Mouse (Mus musculus): ENCODE data around the gene 1700042G07Rik. TPM values are rescaled to one million over a fixed set of nuclear protein-coding genes. Genes with fewer than 3 reads are reported as not detected.

The 1700042G07Rik gene
- polyA plus RNA-seq, 1 experiment from 2014 or later, result not detected

DNA sequence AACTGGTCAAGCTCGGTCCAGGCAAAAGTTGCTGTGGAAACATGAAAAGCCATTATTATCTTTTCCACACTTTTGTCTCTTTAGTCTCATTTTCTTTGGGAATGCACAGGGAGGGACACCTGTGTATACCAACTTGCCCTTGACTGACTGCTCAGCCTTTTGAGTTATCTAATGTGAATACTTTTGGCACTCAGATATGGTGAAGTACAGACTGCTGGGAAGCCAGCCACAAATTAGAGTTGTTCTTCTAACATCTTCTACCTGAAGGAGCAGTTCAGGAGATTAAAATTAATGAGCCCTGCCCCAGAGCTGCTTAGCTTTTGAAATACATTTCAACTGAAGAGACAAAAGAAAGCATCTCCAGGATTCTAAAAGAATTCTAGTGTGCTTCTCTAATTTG is 45.9 kb downstream of the 1700042G07Rik start:
- Histone ChIP-seq H3K9me3 (ENCODE audit: control insufficient read depth, low read length) (no peaks in the 10 kb centered on the region), H3K27ac (ENCODE audit: low read length) (0 out of 2 replicates have a peak overlapping the region, but pooled peaks have one; percentile 7), H3K4me2 (ENCODE audit: low read depth, low read length) (no peak overlapping the region), H3K36me3 (ENCODE audit: control insufficient read depth, insufficient read depth, low read length) (no peaks in the 10 kb centered on the region), H3K27me3 (ENCODE audit: control insufficient read depth, insufficient read depth, low read depth, low read length) (no peaks in the 10 kb centered on the region), H3K4me3 (ENCODE audit: low read length) (no peak overlapping the region), H3K4me1 (replicated peaks; ENCODE audit: control insufficient read depth, insufficient read depth, low read length) (peaks cover 9% of the 10 kb centered on the region), H3K9ac (ENCODE audit: low read length) (no peak overlapping the region)
- ATAC-seq (ENCODE audit: low read depth), result no peak
- 76% methylated on average over 1 of the region's 1 CpGs for WGBS

GRCm38 (mm10) chr4:116220071-116220650 is 47.0 kb downstream of the 1700042G07Rik start:
- 5% methylated on average over 6 of the region's 6 CpGs for WGBS
- H3K9ac ChIP-seq (ENCODE audit: low read length), result peak overlapping the region; percentile 89
- H3K4me1 ChIP-seq (replicated peaks; ENCODE audit: control insufficient read depth, insufficient read depth, low read length), result peaks cover 9% of the 10 kb centered on the region

DNA sequence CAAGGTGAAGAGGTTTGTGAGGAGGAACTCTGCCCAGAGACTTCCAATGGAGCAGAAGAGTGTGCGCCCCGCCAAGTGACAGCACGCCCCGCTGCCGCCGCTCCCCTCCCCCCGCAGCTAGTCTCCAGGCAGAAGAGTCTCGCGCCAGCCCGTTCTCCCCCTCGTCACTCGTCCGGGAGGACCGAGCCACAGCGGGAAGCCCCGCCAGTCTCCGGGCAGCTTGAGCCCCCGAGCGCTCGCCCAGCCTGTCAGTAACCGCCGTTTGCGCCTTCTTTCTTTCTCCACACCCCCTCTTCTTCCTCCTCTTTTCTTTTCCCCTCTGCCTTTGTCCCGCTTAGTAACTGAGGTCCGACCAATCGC is 47.6 kb downstream of the 1700042G07Rik start:
- peak overlapping the region; percentile 99 for H3K27ac ChIP-seq (ENCODE audit: low read length)
- peak overlapping the region; percentile 81 for H3K4me3 ChIP-seq (ENCODE audit: low read length)
- no peaks in the 10 kb centered on the region for H3K27me3 ChIP-seq (ENCODE audit: control insufficient read depth, insufficient read depth, low read depth, low read length)
- no peaks in the 10 kb centered on the region for H3K36me3 ChIP-seq (ENCODE audit: control insufficient read depth, insufficient read depth, low read length)
- no peaks in the 10 kb centered on the region for H3K9me3 ChIP-seq (ENCODE audit: control insufficient read depth, low read length)
- under 1% methylated on average over 26 of the region's 26 CpGs for WGBS
- peak; percentile 61 for ATAC-seq (ENCODE audit: low read depth)
- H3K9ac ChIP-seq (ENCODE audit: low read length), result peak overlapping the region; percentile 89
- H3K4me2 ChIP-seq (ENCODE audit: low read depth, low read length), result peak overlapping the region; percentile 75
- peaks cover 9% of the 10 kb centered on the region for H3K4me1 ChIP-seq (replicated peaks; ENCODE audit: control insufficient read depth, insufficient read depth, low read length)

More at GRCm38 (mm10) chr4:116220071-116220650, 47.0 kb downstream of the 1700042G07Rik start:
- Histone ChIP-seq H3K27me3 (ENCODE audit: control insufficient read depth, insufficient read depth, low read depth, low read length) (no peaks in the 10 kb centered on the region), H3K4me2 (ENCODE audit: low read depth, low read length) (peak overlapping the region; percentile 75), H3K9me3 (ENCODE audit: control insufficient read depth, low read length) (no peaks in the 10 kb centered on the region), H3K4me3 (ENCODE audit: low read length) (peak overlapping the region; percentile 81), H3K36me3 (ENCODE audit: control insufficient read depth, insufficient read depth, low read length) (no peaks in the 10 kb centered on the region), H3K27ac (ENCODE audit: low read length) (peak overlapping the region; percentile 99)
- no peak; the same call in 1 of the 2 replicates for ATAC-seq (ENCODE audit: low read depth)

DNA sequence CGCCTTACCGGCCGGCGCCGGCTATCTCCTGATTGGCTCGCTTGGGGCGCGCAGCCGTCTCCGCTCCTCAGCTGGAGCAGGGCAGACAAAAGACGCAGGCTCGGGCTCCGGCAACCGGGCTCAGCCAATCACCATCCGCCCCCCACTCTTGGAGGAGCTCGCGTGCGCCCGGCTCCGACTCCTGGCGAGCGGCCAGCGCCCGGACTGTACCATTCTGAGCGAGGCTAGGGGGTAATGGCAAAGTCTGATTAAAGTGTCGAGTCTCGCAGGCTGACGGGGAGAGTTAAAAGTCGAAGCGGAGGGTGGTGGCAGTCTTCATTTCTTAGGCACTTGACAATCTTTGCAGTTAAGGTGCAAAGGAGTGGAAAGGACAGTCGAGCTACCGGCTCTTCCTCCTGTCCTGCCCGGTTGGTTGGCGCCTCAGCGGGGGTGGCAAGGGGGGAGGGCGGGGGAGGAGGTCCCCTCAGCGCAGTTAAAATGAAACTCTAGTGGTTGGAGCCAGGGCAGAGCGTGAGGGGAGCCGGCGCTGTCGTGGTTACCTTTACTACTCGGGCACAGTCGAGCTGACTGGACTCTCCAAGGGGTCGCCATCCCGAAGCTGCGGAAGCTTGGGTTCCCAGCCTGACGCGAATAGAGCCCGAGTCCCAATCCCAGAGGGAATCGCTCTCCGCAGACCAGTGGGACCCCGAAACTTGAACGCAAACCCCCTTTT is 48.1 kb downstream of the 1700042G07Rik start, which contains the start of gene Pik3r3:
Gene Pik3r3, plus strand, starts transcription at position 479 of the 712 bp plus-strand sequence.
- ATAC-seq (ENCODE audit: low read depth), result peak; percentile 100
- Histone ChIP-seq H3K27me3 (ENCODE audit: control insufficient read depth, insufficient read depth, low read depth, low read length) (no peaks in the 10 kb centered on the region), H3K27ac (ENCODE audit: low read length) (peak within 1 kb of the TSS; percentile 99), H3K4me2 (ENCODE audit: low read depth, low read length) (peak within 1 kb of the TSS; percentile 75), H3K36me3 (ENCODE audit: control insufficient read depth, insufficient read depth, low read length) (no peaks in the 10 kb centered on the region), H3K4me1 (replicated peaks; ENCODE audit: control insufficient read depth, insufficient read depth, low read length) (peaks cover 9% of the 10 kb centered on the region), H3K4me3 (ENCODE audit: low read length) (peak within 1 kb of the TSS; percentile 81), H3K9ac (ENCODE audit: low read length) (peak within 1 kb of the TSS; percentile 89), H3K9me3 (ENCODE audit: control insufficient read depth, low read length) (no peaks in the 10 kb centered on the region)
- WGBS, result under 1% methylated on average over 51 of the region's 53 CpGs

- H3K9me3 ChIP-seq (ENCODE audit: control insufficient read depth, low read length), result no peaks in the 10 kb centered on the region
- no peaks in the 10 kb centered on the region for H3K27me3 ChIP-seq (ENCODE audit: control insufficient read depth, insufficient read depth, low read depth, low read length)
- peak overlapping the region; percentile 81 for H3K9ac ChIP-seq (ENCODE audit: low read length)
- H3K4me1 ChIP-seq (replicated peaks; ENCODE audit: control insufficient read depth, insufficient read depth, low read length), result peaks cover 9% of the 10 kb centered on the region
- under 1% methylated on average over 23 of the region's 23 CpGs for WGBS
- H3K36me3 ChIP-seq (ENCODE audit: control insufficient read depth, insufficient read depth, low read length), result no peaks in the 10 kb centered on the region
- H3K4me3 ChIP-seq (ENCODE audit: low read length), result peak overlapping the region; percentile 69
- peak overlapping the region; percentile 98 for H3K27ac ChIP-seq (ENCODE audit: low read length)
- ATAC-seq (ENCODE audit: low read depth), result no peak
- H3K4me2 ChIP-seq (ENCODE audit: low read depth, low read length), result peak overlapping the region; percentile 61
These were observed 49.0 kb downstream of the 1700042G07Rik start for GRCm38 (mm10) chr4:116221996-116222842.

- Histone ChIP-seq H3K9me3 (ENCODE audit: control insufficient read depth, low read length) (no peaks in the 10 kb centered on the region), H3K27me3 (ENCODE audit: control insufficient read depth, insufficient read depth, low read depth, low read length) (no peaks in the 10 kb centered on the region), H3K36me3 (ENCODE audit: control insufficient read depth, insufficient read depth, low read length) (no peaks in the 10 kb centered on the region), H3K27ac (ENCODE audit: low read length) (no peak overlapping the region), H3K4me1 (replicated peaks; ENCODE audit: control insufficient read depth, insufficient read depth, low read length) (peaks cover 9% of the 10 kb centered on the region), H3K4me3 (ENCODE audit: low read length) (peak overlapping the region; percentile 69), H3K9ac (ENCODE audit: low read length) (peak overlapping the region; percentile 81), H3K4me2 (ENCODE audit: low read depth, low read length) (peak overlapping the region; percentile 61)
- 2% methylated on average over 6 of the region's 6 CpGs for WGBS
- no peak for ATAC-seq (ENCODE audit: low read depth)
These were observed 49.6 kb downstream of the 1700042G07Rik start for GRCm38 (mm10) chr4:116222843-116223119.

Other genes with a start within 250 kb of the 1700042G07Rik start
- gene Dmbx1, start 233.4 kb upstream of the 1700042G07Rik start, polyA plus RNA-seq (2015; fragmentation: Nextera tagmentation; extraction: Ambion mirVana), result 0.06 and 0.08 TPM in 2 replicates
- 11.0 and 12.1 TPM in 2 replicates for gene Faah, start 155.4 kb upstream of the 1700042G07Rik start, polyA plus RNA-seq (2015; fragmentation: Nextera tagmentation; extraction: Ambion mirVana)
- gene Nsun4, start 119.5 kb upstream of the 1700042G07Rik start, polyA plus RNA-seq (2015; fragmentation: Nextera tagmentation; extraction: Ambion mirVana), result 25.9 and 28.2 TPM in 2 replicates
- gene Uqcrh, start 98.3 kb upstream of the 1700042G07Rik start, polyA plus RNA-seq (2015; fragmentation: Nextera tagmentation; extraction: Ambion mirVana), result 487 and 499 TPM in 2 replicates
- gene Lrrc41, start 98.1 kb upstream of the 1700042G07Rik start, polyA plus RNA-seq (2015; fragmentation: Nextera tagmentation; extraction: Ambion mirVana), result 68.9 and 70.9 TPM in 2 replicates
- 30.5 and 31.3 TPM in 2 replicates for gene Rad54l, start 49.7 kb upstream of the 1700042G07Rik start, polyA plus RNA-seq (2015; fragmentation: Nextera tagmentation; extraction: Ambion mirVana)
- gene Pomgnt1, start 49.5 kb upstream of the 1700042G07Rik start, polyA plus RNA-seq (2015; fragmentation: Nextera tagmentation; extraction: Ambion mirVana), result 56.2 and 59.1 TPM in 2 replicates
- gene Lurap1, start 22.0 kb upstream of the 1700042G07Rik start, polyA plus RNA-seq (2015; fragmentation: Nextera tagmentation; extraction: Ambion mirVana), result 3.6 and 3.7 TPM in 2 replicates
- 22.6 and 25.9 TPM in 2 replicates for gene Tspan1, start 5.8 kb upstream of the 1700042G07Rik start, polyA plus RNA-seq (2015; fragmentation: Nextera tagmentation; extraction: Ambion mirVana)
- gene Gm49337, start within 50 bp of the 1700042G07Rik start, polyA plus RNA-seq (2015; fragmentation: Nextera tagmentation; extraction: Ambion mirVana), result not detected in 2 replicates
- gene Pik3r3, start 48.2 kb downstream of the 1700042G07Rik start, polyA plus RNA-seq (2015; fragmentation: Nextera tagmentation; extraction: Ambion mirVana), result 23.6 and 25.3 TPM in 2 replicates